Mouse (Mus musculus): Measurements from ENCODE around the gene Mrps23. TPM values are rescaled to one million over a fixed set of nuclear protein-coding genes. Genes with fewer than 3 reads are reported as not detected.

The Mrps23 gene
- total and polyA plus RNA-seq, 3 experiments: 41.2 to 268 (median 106) TPM

DNA sequence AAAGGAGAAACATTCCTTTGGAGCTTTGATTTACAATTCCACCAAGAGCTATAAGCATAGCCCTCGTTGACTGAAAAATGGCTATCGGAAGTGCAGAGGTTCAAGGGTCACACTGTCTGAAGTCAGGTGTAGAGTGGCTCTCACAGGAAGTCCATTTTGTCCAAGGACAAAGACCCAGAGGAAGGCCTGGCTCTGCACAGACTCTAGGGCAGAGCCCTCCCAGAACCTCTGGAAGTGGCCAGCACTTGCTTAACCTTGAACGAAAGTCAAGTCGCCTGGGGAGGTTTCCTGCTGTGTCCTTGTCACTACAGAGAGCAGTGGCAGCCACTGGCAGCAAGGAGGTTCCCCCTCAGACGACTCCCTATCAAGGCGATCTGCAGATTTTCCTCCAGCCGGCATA is 56.3 kb downstream of the Mrps23 start:
- H3K27me3 ChIP-seq (ENCODE audit: insufficient read depth, low read length): peaks cover 32% of the 10 kb centered on the region
- H3K36me3 ChIP-seq (replicated peaks): no peaks in the 10 kb centered on the region
- TF ChIP-seq POLR2AphosphoS5 (IDR thresholded peaks at IDR 0.05; ENCODE audit: insufficient replicate concordance, low read depth, low read length): no peak
- no peak for TF ChIP-seq CTCF (IDR thresholded peaks at IDR 0.05; ENCODE audit: low read depth, low read length)
- no peak for TF ChIP-seq GATA2 (IDR thresholded peaks at IDR 0.05; ENCODE audit: borderline replicate concordance, low read depth, low read length)
- TF ChIP-seq GATA1 (IDR thresholded peaks at IDR 0.05; ENCODE audit: borderline replicate concordance, low read length): no peak
- no peak for TF ChIP-seq TAL1 (conservative IDR thresholded peaks at IDR 0.05; ENCODE audit: low read depth, low read length)
- H3K9me3 ChIP-seq (replicated peaks): 0 out of 2 replicates have a peak, but pooled peaks cover 3% of the 10 kb centered on the region
- DNase-seq (ENCODE audit: low spot score): no peak
- H3K4me3 ChIP-seq (ENCODE audit: low read depth, low read length): no peak overlapping the region
- no peaks in the 10 kb centered on the region for H3K4me1 ChIP-seq (ENCODE audit: insufficient read depth, low read depth, low read length)
- ATAC-seq (ENCODE audit: extremely low read depth, insufficient number of reproducible peaks, low FRiP score, poor library complexity, severe bottlenecking): no peak

Other genes with a start within 250 kb of the Mrps23 start
- 10.4 and 12.3 TPM in 2 replicates for gene Dynll2, start 216.9 kb upstream of the Mrps23 start, total RNA-seq (2014; fragmentation: Nextera tagmentation)
- gene Dynll2, start 216.9 kb upstream of the Mrps23 start, total RNA-seq (2017): 13.2 and 17.4 TPM in 2 replicates
- gene Dynll2, start 216.9 kb upstream of the Mrps23 start, polyA plus RNA-seq (2012): 45.5 and 48.2 TPM in 2 replicates
- 241 and 257 TPM in 2 replicates for gene Srsf1, start 157.0 kb upstream of the Mrps23 start, total RNA-seq (2014; fragmentation: Nextera tagmentation)
- gene Srsf1, start 157.0 kb upstream of the Mrps23 start, total RNA-seq (2017): 397 and 406 TPM in 2 replicates
- 293 and 298 TPM in 2 replicates for gene Srsf1, start 157.0 kb upstream of the Mrps23 start, polyA plus RNA-seq (2012)
- 78.3 and 90.9 TPM in 2 replicates for gene Vezf1, start 136.1 kb upstream of the Mrps23 start, total RNA-seq (2014; fragmentation: Nextera tagmentation)
- 48.2 and 60.2 TPM in 2 replicates for gene Vezf1, start 136.1 kb upstream of the Mrps23 start, total RNA-seq (2017)
- 15.8 and 16.8 TPM in 2 replicates for gene Vezf1, start 136.1 kb upstream of the Mrps23 start, polyA plus RNA-seq (2012)
- gene Cuedc1, start 106.3 kb upstream of the Mrps23 start, total RNA-seq (2014; fragmentation: Nextera tagmentation): 29.2 and 36.4 TPM in 2 replicates
- 16.7 and 18.9 TPM in 2 replicates for gene Cuedc1, start 106.3 kb upstream of the Mrps23 start, total RNA-seq (2017)
- gene Cuedc1, start 106.3 kb upstream of the Mrps23 start, polyA plus RNA-seq (2012): 29.6 and 31.7 TPM in 2 replicates
- not detected in 2 replicates for gene Ccdc182, start 89.7 kb downstream of the Mrps23 start, total RNA-seq (2014; fragmentation: Nextera tagmentation)
- not detected in 2 replicates for gene Ccdc182, start 89.7 kb downstream of the Mrps23 start, total RNA-seq (2017)
- gene Ccdc182, start 89.7 kb downstream of the Mrps23 start, polyA plus RNA-seq (2012): not detected in 2 replicates